ENCODE assay signal across 7 mouse cellular contexts in genomic region chr9:13748404-13748797, GRCm38 (mm10). TPM values are rescaled to one million over a fixed set of nuclear protein-coding genes. Genes with fewer than 3 reads are reported as not detected.
DNase-seq lines count a peak whose midpoint lies in the region; ATAC-seq and TF ChIP-seq lines count a peak whose summit lies in the region.

Gene Mtmr2 (plus strand): TSS chr9:13748410.

- intact Hi-C loops in left cerebral cortex, postnatal 14 days (cut with DNase I), result no loop called here

- WGBS in embryonic facial prominence, embryonic 10.5 days, result 47% methylated on average over 2 of the region's 2 CpGs
- 36% methylated on average over 2 of the region's 2 CpGs for WGBS in heart, embryonic 12.5 days

- H3ac ChIP-seq in myocyte (ENCODE audit: control insufficient read depth, insufficient read length), result peak within 1 kb of the TSS; percentile 93

- TF ChIP-seq POLR2A in myocyte (IDR thresholded peaks at IDR 0.05; ENCODE audit: insufficient read length, low read depth), result no peak

- H3K4me1 ChIP-seq in embryonic facial prominence, embryonic 10.5 days, result peaks cover 15% of the 10 kb centered on the region
- 0 out of 2 replicates have a peak, but pooled peaks cover 9% of the 10 kb centered on the region for H3K4me1 ChIP-seq in heart, embryonic 12.5 days (replicated peaks)

- ATAC-seq in heart, embryonic 12.5 days (ENCODE audit: insufficient number of reproducible peaks, low FRiP score), result no peak

- H3K4me3 ChIP-seq in embryonic facial prominence, embryonic 10.5 days, result peak within 1 kb of the TSS; percentile 92
- H3K4me3 ChIP-seq in heart, embryonic 12.5 days, result peak within 1 kb of the TSS; percentile 71
- peak within 1 kb of the TSS; percentile 86 for H3K4me3 ChIP-seq in myocyte

- H3K36me3 ChIP-seq in embryonic facial prominence, embryonic 10.5 days (replicated peaks), result peaks cover 11% of the 10 kb centered on the region
- 0 out of 2 replicates have a peak, but pooled peaks cover under 1% of the 10 kb centered on the region for H3K36me3 ChIP-seq in heart, embryonic 12.5 days
- no peaks in the 10 kb centered on the region for H3K36me3 ChIP-seq in myocyte (ENCODE audit: control insufficient read depth, insufficient read depth)

- peaks cover 43% of the 10 kb centered on the region for H3K79me2 ChIP-seq in myocyte (ENCODE audit: control insufficient read depth, insufficient read depth)

- peak within 1 kb of the TSS; percentile 99 for H3K27ac ChIP-seq in embryonic facial prominence, embryonic 10.5 days (replicated peaks)
- H3K27ac ChIP-seq in heart, embryonic 12.5 days (ENCODE audit: poor library complexity, severe bottlenecking), result peak within 1 kb of the TSS; percentile 92

- peak within 1 kb of the TSS; percentile 86 for H3K9ac ChIP-seq in heart, embryonic 12.5 days

- no peaks in the 10 kb centered on the region for H3K27me3 ChIP-seq in embryonic facial prominence, embryonic 10.5 days (replicated peaks; ENCODE audit: low read depth, poor library complexity, severe bottlenecking)
- no peaks in the 10 kb centered on the region for H3K27me3 ChIP-seq in heart, embryonic 12.5 days (replicated peaks)
- H3K27me3 ChIP-seq in myocyte (ENCODE audit: control insufficient read depth, insufficient read depth, insufficient read length), result no peaks in the 10 kb centered on the region

- DNase-seq in thymus, postnatal 0 days (ENCODE audit: low spot score), result no peak
- DNase-seq in thymus, postnatal 14 days, result no peak
- no peak for DNase-seq in embryonic facial prominence, embryonic 10.5 days (ENCODE audit: low spot score)
- DNase-seq in left cerebral cortex, postnatal 14 days (ENCODE audit: low spot score in 2 of 2), result no peak
- no peak for DNase-seq in right cerebral cortex, postnatal 4 days

- peak within 1 kb of the TSS; percentile 74 for H3K4me2 ChIP-seq in heart, embryonic 12.5 days
- H3K4me2 ChIP-seq in myocyte (ENCODE audit: low read depth), result peak within 1 kb of the TSS; percentile 86

- 0 out of 2 replicates have a peak, but pooled peaks cover 4% of the 10 kb centered on the region for H3K9me3 ChIP-seq in embryonic facial prominence, embryonic 10.5 days
- no peaks in the 10 kb centered on the region for H3K9me3 ChIP-seq in heart, embryonic 12.5 days (replicated peaks)

TF ChIP-seq in myocyte, 11 proteins besides CTCF, POLR2A, EP300 and RAD21:
- TF ChIP-seq E2F4 (IDR thresholded peaks at IDR 0.05; ENCODE audit: insufficient read depth), result no peak
- TF ChIP-seq MYOG (IDR thresholded peaks at IDR 0.05; ENCODE audit: control insufficient read depth in 1 of 3, insufficient read depth in 1 of 3, insufficient read length in 2 of 3, low read depth in 2 of 3), result no peak
- no peak for TF ChIP-seq POLR2AphosphoS2 (IDR thresholded peaks at IDR 0.05; ENCODE audit: insufficient read length, low read depth)
- no peak for TF ChIP-seq MYOD1 (IDR thresholded peaks at IDR 0.05; ENCODE audit: control insufficient read depth in 1 of 3, insufficient read length in 2 of 3, low read depth in 2 of 3)
- no peak for TF ChIP-seq MAX (IDR thresholded peaks at IDR 0.05; ENCODE audit: low read depth)
- TF ChIP-seq USF1 (IDR thresholded peaks at IDR 0.05; ENCODE audit: low read depth), result no peak
- TF ChIP-seq REST (IDR thresholded peaks at IDR 0.05; ENCODE audit: insufficient read depth, insufficient read length), result no peak
- no peak for TF ChIP-seq SRF (IDR thresholded peaks at IDR 0.05; ENCODE audit: control insufficient read depth, insufficient read length, low read depth)
- TF ChIP-seq TCF12 (IDR thresholded peaks at IDR 0.05; ENCODE audit: insufficient read depth, poor library complexity, severe bottlenecking), result no peak
- TF ChIP-seq CEBPB (IDR thresholded peaks at IDR 0.05; ENCODE audit: insufficient read depth, poor library complexity, severe bottlenecking), result no peak
- TF ChIP-seq TCF3 (IDR thresholded peaks at IDR 0.05; ENCODE audit: insufficient read length, low read depth), result no peak

RNA-seq across cellular contexts. Expression of gene Mtmr2, which starts in this region (rescaled TPM):
- 54.9 and 56.8 TPM in 2 replicates for polyA plus RNA-seq in thymus, postnatal 0 days (2015; fragmentation: Nextera tagmentation; extraction: Ambion mirVana)
- 86.6 and 89.3 TPM in 2 replicates for polyA plus RNA-seq in embryonic facial prominence, embryonic 10.5 days (2016; fragmentation: Nextera tagmentation; extraction: Ambion mirVana)
- polyA plus RNA-seq in heart, embryonic 12.5 days (2016; fragmentation: Nextera tagmentation; extraction: Ambion mirVana), result 56.6 and 57.9 TPM in 2 replicates
- total RNA-seq in left cerebral cortex, postnatal 14 days (2021), result 10 to 100 TPM; 44.2 to 46.0 TPM
- polyA plus RNA-seq in myocyte (2012; fragmentation: generic; extraction: Trizol), result 20.9 TPM
